Mouse (Mus musculus): ENCODE measurements around the gene Coq6.
"Not testable (repeated sequence)": the region's sequence is repeated elsewhere in the genome, so short reads cannot be mapped to it uniquely, and the experiment has no call there.

Gene Coq6

GRCm38 (mm10) chr12:84361555-84362489, at the start of gene Coq6, which contains the start of gene Fam161b:
Gene Coq6, plus strand, starts transcription at chr12:84361657.
Gene Fam161b, minus strand, starts transcription at chr12:84361833.
- DNase-seq (ENCODE audit: low spot score), result peak; percentile 99

DNA sequence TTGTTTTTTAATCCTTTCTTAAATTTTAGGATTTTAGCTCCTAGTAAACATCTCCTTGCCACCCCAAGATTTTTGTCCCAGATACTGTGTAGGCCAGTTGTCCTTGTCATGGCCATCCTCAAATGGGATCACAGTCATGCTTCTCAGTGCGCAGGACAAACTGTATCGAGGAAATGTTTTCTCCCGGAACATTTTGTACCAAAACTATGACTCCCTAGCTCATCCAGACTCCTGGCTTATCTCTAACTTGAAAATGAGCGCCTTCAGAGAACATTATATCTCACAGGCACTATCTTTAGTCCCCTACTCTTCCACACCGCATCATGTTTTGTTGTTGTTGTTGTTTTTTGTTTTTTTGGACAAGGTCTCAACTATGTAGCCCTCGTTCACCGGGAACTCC, 45.5 kb upstream of the Coq6 start:
- no peak for DNase-seq (ENCODE audit: low spot score)

GRCm38 (mm10) chr12:84316721-84317621, 44.5 kb upstream of the Coq6 start, which contains the start of gene Zfp410:
Gene Zfp410, plus strand, starts transcription at chr12:84316852.
- DNase-seq (ENCODE audit: low spot score), result peak; percentile 93

- no peak for DNase-seq (ENCODE audit: low spot score)
Measured at GRCm38 (mm10) chr12:84327111-84327512, 34.3 kb upstream of the Coq6 start.

GRCm38 (mm10) chr12:84336963-84337625, 24.4 kb upstream of the Coq6 start:
- DNase-seq (ENCODE audit: low spot score), result no peak

GRCm38 (mm10) chr12:84347192-84347591, 14.3 kb upstream of the Coq6 start:
- DNase-seq (ENCODE audit: low spot score), result peak; percentile 53

GRCm38 (mm10) chr12:84358699-84359098, 2.8 kb upstream of the Coq6 start:
- DNase-seq (ENCODE audit: low spot score), result not testable (repeated sequence)

DNA sequence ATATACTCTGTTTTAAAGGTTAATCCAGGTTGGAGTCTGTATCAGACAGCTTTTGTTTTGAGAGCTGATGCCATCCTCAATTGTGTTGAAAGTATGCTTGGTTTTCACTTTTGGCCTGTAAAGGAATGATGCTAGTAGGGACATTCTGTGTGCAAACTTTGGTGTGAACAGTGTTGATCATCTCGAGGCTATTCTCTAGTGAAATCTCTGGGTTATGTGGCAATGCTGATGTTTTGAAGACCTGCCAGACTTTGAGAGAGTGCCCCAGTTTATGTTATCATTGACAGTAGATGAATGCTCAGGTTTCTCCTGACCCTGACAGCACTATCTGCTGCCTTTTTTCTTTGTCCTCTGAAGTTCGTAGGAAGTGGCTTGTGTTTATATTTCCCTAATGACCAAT, 1.4 kb downstream of the Coq6 start:
- no peak for DNase-seq (ENCODE audit: low spot score)

GRCm38 (mm10) chr12:84364291-84364690, 2.8 kb downstream of the Coq6 start:
- no peak for DNase-seq (ENCODE audit: low spot score)

DNA sequence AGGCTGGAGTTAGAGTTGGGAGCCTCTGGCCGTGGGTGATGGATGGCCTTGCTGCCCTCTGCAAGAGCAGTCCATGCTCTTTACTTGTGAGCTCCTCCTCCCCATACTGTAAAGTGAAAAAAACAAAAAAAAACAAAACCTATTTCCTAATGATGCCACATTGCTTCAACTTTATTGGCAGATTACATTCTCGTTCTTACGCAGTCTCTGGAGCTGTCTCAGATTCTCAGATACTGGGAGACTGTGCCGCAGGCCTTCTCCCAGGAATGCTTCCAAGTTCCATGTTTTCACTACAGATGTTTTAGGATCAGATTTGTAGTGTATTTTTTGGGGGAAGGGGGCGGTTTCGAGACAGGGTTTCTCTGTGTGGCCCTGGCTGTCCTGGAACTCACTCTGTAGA, 3.7 kb downstream of the Coq6 start:
- DNase-seq (ENCODE audit: low spot score), result no peak

- DNase-seq (ENCODE audit: low spot score), result no peak
Measured at GRCm38 (mm10) chr12:84366971-84367370, 5.5 kb downstream of the Coq6 start.

DNA sequence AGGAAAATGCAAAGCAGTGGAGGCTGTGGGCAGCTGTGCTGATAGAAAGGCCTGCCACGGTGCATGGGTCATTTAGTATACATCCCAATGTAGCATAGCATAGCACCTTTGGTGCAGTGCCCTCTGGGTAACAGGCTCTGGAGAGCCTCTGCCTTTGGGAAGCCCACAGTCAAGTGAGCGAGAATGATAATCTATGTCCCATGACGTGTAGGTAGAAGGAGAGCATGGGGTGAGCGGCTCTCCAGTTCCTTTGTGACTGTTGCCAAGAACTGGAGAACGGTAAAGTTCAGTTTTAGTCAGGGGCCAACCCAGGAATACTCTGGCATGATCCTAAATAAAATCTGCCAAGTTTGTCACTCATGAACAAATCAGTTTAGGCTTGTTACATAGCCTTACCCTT, 10.2 kb downstream of the Coq6 start:
- no peak for DNase-seq (ENCODE audit: low spot score)

- DNase-seq (ENCODE audit: low spot score), result no peak
Measured at GRCm38 (mm10) chr12:84373831-84374481, 12.5 kb downstream of the Coq6 start.

- DNase-seq (ENCODE audit: low spot score), result no peak
Measured at GRCm38 (mm10) chr12:84382369-84382768, 20.9 kb downstream of the Coq6 start.

DNA sequence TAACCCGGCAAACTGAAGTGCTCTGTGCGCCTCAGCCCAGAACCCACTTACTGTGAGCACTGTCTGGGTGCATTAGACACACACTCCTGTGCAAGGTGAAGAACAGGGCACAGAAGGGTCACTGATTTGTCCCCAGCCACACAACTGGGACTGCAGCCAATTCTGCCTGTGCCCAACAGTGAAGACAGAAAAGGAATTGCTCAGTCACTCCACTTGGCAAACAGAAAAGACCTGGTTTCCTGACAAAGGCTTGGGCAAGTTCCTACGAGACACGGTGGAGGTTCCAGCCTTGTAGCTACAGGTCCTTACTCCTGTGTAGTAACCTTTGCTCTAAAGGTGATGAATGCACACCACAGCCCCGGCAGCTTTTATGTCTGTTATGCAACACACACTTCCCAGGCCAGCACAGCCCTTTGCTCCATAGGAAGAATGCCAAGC, 23.2 kb downstream of the Coq6 start:
- no peak for DNase-seq (ENCODE audit: low spot score)

DNA sequence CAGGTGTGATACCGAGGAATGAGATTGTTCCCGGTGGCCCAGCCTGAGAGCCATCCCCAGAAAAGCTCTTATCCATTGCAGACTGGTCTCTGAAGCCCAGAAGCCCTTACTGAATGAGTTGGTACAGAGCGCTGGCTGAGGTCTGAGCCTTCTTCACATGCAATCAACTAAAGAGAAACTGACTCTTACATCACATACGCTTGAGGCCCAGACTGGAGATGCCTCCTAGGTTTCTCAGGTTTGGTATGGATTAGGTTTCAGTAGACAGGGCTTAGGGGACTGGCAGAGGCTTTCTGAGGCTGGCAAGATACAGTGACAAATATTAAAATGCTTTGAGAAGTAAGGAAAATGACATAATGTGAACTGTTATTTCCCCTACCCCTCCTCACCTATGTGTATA, 24.0 kb downstream of the Coq6 start:
- DNase-seq (ENCODE audit: low spot score), result no peak

DNA sequence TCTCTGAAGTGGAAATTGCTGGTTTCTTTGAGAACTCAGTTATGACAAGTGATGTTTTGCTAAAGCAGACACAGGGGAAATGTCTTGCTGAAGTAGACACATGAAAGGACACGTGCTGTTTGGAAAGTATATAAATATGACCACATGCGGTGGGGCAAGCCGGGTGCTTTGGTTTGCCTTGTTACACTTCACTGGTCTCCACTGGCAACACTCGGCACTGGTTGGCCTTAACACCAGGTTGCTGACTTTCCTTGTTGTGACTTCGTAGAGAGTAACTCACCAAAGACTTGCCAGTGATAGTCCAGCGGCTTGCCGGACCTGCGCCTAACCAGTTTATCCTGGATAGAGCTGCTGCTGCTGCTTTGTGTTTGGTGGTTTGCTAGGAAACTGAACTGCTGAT, 26.6 kb downstream of the Coq6 start:
- no peak for DNase-seq (ENCODE audit: low spot score)

GRCm38 (mm10) chr12:84388774-84389400, 27.4 kb downstream of the Coq6 start:
- no peak for DNase-seq (ENCODE audit: low spot score)

GRCm38 (mm10) chr12:84390336-84390735, 28.9 kb downstream of the Coq6 start:
- DNase-seq (ENCODE audit: low spot score), result no peak

DNA sequence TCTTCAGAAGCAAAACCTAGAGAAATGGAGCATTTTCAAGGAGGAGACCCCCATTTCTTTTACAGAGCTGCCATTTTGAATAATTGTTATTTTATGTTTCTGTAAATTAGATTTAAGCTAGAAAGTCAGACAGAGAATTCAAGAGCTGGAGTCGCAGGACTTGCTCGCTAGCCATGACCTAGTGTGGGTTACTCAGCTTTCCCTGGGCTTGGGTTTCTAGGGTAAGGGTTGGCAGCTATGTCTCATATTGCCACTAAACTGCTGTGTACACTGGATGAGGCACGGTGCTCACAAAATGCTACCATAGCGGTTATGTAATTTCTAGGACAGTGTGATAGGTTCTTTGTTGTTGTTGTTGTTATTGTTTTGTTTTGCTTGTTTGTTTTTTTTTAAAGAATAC, 31.2 kb downstream of the Coq6 start:
- DNase-seq (ENCODE audit: low spot score), result no peak

- DNase-seq (ENCODE audit: low spot score), result no peak
Measured at GRCm38 (mm10) chr12:84393847-84394246, 32.4 kb downstream of the Coq6 start.
